Mouse (Mus musculus) c-Kit-positive CD71-positive TER-119-positive erythroid progenitor cells, embryonic 14.5 days (primary cell): ENCODE measurements around the gene Kcne3.
A peak's percentile ranks its signal among the peaks of the same experiment; 100 is the strongest.

Source experiments
- DNase-seq: peaks from one replicate; pipeline ENCODE4 v3.0.0-alpha.2; 2013; ENCODE audit warnings: low spot score

Kcne3 gene

DNA sequence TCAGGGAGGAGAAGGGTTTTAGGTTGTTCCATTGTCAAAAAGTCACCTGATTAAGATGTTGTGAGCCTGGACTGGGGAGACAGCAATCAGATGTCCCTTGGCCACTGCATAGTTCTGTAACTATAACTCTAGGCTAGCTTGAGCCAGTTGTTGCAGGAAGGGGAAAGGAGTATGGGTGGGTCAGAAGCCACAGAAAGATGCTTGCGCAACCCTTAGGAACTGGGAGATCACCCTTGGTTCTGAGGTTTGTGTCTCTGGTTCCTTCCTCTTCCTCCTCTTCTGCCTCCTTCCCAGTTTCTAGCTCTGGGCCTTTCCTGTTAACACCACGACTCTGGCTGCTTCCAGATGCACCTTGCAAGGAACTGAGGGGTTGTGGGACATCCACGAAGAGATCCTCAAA is 6.1 kb downstream of the Kcne3 start:
- no peak for DNase-seq

DNA sequence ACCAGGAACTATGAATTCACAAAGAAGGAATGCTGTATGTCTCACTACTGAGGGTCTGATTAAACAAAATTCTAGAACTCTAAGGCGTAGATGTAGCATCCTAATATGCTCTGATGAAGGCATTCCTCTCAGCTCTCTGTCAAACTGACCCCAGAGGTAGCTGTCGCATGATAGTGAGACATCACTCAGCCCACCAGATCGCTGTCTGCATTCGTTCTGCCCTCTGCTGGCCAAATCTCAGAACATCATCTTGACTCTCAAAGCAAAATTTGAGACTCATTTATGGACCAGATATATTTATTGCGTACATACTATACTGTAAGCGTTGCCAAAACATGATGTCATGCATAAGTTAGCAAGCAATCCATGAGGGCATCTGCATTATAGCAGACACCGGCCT is 11.3 kb downstream of the Kcne3 start:
- DNase-seq, result peak; percentile 34

DNA sequence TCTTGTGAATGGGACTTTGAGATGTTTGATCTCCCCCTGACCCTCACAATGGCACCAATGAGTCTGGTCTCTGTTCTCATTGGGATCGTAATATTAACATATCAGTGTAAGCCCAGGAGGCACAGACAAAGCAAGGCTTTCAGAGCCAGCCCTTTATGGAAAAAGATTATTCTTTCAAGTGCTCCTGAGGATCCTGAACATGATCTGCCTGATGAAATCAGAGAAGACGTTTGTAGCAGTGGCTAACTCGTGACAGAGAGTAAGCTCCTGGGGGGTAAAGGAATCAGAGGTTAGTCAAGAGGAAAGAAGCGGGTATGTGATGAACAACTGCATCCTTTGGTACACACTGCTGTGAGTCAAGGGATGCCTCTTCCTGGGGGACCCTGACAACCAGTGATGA is 13.9 kb downstream of the Kcne3 start:
- no peak for DNase-seq

DNA sequence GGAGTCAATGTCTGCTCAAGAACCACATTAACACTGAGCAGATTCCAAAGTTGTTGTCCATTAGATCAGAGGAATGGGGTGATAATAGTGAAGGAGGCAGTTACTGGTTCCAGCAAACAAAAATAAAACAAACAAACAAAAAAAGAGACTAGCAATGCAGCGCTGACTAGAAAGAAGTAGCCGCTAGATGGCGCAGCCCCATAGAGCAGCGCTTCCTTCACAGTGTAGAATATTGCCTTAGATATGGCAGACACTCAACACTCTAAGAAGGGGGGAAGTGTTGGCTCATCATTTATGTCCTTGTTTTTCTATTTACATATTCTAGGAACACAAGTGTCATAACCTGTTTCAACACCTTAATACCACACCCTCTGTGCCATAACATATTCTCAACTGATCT is 14.5 kb downstream of the Kcne3 start:
- DNase-seq, result peak; percentile 57

DNA sequence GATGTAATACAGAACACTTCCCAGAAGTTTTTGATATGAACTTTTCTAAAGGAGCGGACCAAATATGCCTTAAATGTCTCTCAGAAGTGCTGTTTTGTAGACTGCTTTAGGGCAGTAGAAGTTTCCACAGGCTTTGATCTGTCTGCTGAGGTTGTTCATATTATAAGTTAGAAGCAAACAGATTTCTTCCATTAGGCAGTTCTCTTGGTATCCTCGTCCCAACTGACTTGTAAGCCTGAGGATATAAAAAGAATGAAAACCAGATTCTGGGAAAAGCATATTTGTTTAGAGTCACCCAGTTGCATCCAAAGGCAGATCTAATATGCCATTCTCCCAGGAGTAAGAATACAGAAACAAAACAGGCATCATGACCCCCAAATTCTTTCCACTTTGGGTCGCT is 24.9 kb downstream of the Kcne3 start:
- no peak for DNase-seq

DNA sequence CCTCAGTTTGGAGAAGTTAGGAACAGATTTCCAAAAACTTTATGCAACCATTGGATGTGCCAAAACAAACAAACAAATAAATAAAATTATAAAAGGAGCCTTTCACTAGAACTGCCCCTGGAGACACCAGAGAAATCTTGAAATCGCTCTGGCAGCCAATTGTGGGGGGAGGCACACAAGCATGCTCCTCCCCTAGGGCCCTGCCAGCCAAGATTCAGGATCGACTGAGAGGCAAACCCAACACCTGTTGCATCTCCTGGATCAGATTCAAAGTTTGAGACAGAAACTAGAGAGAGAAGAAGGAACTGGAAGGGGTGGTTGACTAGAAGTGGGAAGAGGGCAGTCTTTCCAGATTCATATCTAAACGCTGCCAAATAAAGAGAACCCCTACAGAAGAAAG is 27.3 kb downstream of the Kcne3 start:
- no peak for DNase-seq

DNA sequence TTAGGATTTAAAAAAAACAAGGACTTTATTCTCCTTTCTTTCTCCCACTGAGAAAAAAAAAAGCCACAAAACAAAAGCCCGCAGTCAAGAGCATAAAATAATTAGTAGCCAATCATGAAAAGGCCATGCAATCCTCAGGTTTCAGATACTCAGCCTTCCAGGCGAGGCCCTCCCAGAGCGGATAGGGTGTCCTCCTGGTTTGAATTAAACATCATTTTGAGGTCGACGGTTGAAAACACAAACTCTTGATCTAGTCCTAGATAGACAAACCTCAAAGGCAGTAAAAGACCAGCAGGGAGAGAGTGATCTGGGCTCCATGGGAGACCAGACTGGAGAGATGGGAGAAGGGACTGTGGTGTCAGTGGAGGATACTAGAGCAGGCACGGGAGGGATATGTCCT is 28.6 kb downstream of the Kcne3 start:
- no peak for DNase-seq

DNA sequence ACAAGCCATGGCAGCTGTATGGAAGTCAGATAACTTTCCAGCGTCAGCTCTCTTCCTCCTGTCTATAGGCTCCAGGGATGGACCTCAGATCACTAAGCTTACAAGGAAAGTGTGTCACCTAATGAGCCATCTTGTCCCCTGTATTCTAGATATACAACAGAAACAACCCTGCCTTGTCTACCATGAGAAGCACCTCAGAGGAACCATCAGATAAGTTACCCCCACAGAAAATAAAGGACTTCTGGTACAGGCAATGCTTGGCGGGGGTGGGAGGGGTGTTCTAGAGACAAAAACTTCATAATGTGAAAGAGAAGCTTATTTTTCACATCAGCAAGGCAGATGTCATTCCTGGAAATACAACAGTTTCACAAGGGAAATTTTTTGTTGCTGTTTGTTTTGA is 29.8 kb downstream of the Kcne3 start:
- DNase-seq, result no peak

DNA sequence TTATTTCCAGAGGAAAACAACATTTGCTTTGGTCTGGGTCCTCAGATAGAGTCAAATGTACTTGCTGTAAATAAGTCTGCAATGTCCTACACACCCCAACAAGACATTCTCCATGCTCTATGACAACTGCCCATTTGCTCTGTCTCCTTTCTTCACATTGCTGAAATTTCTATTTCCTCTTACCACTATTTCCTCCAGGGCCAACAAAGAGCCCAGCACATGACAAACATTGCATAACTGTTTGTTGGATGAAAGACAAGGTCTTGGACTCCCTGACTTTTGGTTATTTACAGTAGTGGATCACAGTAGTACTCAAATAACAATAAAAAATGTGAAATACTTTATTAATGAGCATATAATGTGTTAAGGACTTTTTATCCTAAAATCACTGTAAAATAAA is 31.6 kb downstream of the Kcne3 start:
- no peak for DNase-seq

DNA sequence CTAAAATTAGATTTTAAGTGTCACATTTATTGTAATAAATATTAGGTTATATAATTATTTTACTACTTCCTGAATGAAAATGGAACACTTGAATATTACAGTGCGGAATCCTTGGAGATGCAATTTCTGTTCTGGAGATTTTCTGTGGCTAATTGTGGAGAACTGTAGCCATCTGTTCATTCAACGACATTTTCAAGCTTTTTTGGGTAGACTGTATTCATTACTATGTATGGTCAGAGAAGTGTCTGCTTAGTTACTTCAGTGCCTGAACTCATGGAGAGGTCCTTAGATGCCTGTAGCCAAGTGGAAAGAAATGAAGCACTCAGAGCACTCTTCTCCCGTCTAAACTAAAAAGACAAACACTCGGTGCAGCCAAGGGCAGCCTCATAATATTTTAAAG is 38.0 kb downstream of the Kcne3 start:
- no peak for DNase-seq

DNA sequence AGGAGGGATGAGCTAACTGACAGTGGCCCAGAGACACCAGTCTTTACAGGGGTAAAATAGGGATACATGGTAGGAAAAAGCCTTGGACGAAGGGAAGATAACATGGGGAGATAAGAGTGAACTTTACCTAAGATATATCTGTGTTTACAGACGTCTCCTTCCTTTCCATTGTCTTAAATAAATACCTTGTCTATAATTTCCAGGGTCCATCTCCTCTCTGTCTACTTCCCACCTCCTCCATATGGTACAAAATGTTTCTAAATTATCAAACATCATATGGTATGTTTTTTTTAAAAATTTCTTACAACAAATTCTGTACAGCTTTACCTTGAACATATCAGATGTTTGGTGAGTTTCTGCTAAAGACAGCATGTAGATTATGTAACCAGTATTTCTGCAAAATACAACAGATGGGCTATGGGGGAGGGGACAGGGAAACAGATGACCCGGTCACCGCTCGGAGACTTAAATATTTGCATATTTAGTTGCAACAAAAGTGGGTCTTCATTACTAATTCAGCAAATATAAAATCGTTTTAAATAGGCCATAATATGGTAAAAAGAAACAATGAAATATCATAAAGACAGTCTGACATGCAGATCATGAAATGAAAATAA is 38.9 kb downstream of the Kcne3 start:
- no peak for DNase-seq

DNA sequence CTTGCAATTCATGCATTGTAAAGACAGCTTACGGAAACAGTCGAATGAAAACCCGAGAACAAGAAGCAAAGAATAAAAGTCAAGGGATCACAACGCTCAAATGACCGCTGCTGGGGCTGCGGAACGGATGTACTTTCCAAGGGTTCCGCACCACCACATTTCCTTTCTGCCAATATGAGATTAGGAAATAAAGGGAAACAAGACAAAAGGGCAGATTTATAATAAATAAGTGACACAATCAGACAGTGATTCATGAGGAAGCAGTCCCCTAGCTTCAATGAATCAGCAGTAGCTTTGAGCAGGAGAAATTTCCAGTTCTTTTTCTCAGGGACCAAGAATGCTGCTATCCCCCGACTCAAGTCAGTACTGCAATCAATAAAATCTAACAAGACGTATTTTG is 39.7 kb downstream of the Kcne3 start:
- no peak for DNase-seq

DNA sequence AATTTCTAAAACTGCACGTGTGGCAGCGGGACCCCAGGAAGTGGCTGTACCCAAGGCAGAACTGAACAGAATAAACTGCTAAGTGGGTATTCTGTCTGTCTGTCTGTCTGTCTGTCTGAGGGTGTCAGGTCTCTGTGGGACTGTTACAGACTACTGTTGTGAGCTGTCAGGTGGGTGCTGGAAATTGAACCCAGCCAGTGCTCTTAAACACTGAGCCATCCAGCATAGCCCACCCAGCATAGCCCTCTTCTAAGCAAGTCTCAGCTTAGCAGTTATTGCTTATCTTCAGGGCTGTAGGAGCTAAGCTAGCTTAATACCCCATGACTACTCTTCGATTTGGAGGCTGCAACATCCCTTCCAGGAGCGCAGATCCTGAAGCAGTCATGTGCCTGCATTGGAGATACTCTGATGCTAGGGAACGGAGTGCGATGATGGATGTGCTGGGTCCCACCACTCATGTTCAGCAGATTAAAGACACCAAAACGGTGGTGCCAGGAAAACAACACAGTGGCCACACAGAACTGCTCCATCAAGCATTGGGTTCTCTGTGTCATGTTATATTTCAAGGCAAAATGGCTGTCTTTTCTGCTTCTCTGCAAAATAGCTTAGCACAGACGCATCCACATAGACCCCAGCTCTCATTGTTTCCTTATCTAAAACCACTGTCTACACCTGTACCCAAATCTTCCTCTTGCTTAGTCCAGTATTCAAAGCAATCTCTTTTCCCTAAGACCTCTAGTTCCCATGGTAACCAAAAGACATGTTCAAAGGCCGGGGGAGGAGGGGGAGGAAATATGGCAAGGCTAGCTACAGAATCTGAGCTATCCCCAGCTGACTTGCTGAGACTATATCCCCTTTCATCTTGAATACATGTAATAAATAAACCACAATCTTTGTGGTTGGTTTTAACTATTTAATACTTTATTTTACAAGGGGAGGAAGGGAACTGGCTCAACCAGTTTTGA is 40.6 kb downstream of the Kcne3 start:
- no peak for DNase-seq

DNA sequence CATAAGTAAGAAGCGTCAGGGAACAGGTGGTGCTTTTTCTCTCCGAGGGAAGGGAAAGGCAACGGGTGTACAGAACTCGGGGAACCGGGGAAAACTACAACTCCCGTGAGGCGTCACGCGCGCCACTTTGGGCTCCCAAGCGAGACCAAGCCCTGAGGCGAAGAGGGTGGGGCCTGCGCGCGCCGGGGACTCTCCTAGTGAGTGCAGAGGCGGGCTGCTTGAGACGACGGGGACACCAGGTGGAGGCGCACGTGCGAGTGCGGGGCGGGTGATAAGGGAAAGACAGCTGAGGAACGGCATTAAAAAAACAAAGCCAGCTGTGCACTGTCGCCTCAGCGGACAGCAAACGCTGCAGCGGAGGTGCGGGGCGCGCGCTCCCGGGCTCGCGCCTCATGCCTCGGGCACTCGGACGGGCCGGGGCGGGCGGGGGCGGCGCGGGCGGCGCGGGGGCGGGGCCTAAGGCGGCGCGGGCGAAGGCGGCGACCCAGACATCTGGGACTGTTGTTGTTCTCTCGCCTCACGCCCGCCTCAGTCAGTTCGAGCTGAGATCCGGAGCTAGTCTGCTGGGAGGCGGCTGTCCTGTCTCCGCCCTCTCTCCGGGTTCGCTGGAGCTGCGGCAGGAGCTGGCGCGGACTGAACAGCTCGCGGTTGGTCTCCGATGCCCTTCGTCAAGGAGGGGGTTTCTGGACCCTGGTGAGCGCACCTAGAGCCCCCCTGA is 51.0 kb downstream of the Kcne3 start, which contains the start of gene Pgm2l1:
Gene Pgm2l1 (plus strand): TSS at position 237 of the 718 bp plus-strand sequence.
- DNase-seq, result peak; percentile 95

DNA sequence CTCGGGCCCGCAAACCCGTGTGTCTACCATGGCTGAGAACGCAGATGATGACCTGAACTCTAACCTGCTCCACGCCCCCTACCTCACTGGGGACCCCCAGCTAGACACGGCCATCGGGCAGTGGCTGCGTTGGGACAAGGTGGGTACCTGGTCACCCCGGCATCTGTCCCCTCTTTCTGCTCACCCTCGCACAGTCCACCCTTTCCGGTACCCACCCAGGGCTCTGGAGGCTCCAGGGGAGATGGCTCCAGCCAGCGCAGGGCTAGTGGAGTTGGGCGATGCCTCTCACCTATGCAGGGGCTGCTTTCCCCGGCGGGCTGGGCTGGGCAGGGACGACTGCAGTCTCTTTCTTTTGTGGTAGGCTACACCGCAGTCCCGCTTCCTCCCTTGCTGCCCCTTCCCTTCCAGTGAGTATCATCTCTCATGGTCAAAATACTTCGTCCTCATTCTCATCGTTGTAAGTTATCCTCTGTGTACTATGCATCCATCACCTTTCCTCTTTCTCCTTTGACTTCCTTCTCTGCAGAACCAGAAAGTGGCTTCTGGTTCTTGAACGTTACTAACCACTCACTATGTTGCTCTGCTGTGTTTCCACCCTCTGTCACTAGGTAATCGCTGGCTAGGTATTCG is 51.7 kb downstream of the Kcne3 start:
- DNase-seq, result peak; percentile 25

DNA sequence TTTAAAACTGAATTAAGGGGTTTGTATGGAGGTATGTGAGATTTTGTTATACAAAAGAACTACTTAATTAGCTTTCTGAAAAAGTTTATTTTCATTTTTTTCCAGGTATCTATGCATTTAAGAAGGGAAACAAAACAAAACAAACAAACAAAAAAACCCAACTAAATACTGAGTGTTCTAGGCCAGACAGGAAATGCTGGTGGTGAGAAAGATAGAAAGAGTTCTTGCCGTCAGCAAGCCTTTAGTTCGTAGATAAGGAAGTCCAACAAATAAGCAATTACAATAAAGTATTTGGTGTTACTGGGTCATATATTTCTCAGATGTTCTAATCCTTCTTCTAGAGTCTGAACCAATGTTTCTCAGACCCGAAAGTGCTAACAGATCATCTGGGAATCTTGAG is 52.7 kb downstream of the Kcne3 start:
- peak; percentile 38 for DNase-seq

DNA sequence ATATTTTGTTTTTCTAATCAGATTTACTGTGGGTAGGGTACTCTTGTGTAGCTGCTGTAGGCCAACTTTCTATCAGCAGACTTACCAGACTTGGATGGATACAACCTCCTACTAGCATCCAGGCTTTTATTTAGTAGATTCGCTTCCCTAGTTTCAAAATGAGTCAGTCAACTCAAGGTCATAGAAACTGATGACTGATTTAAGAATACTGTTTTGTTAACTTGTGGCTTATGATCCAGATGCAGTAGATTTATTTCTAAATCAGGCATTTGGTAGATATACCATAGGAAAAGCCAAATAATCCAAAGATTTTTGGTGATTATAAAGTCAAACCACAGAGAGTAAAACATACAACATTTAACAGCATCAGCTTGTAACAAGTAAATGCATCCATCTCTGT is 54.3 kb downstream of the Kcne3 start:
- DNase-seq, result no peak

DNA sequence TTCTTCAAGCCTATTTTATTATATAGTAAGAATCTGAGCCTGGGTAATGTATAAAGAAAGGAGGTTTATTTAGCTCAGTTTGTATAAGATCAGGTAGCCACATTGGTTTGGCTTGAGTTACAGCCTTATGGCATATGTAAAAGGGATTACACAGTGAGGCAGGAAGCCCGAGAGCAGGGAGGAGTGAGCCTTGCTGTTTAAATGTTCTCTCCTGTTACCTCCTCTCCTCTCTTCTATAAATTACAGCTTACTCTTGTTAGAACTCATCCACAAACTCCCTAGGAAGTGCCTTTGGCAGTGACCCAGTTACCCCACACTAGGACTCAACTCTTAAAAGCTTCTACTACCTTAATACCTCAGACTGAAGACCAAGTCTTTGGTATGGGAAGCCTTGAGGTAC is 55.4 kb downstream of the Kcne3 start:
- DNase-seq, result no peak

DNA sequence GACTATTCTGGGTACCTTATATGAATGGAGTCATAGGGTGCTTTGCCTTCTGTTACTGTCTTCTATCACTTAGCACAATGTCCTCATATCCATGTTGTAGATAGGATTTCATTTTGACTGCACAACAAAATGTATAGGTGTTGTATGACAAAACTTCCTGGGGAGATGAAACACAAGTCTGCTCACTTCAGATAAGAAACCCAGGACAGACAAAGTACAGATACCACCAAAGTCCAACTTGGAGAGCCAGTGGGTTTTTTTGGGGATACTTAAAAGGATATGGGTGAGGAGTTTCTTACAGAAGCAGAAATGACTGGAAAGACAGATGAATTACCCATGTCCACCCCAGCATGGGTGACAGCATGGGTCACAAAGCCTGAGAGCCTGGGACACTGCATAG is 57.4 kb downstream of the Kcne3 start:
- peak; percentile 39 for DNase-seq
